Mouse (Mus musculus): Measurements from ENCODE around the gene Hormad2. TPM values are rescaled to one million over a fixed set of nuclear protein-coding genes. Genes with fewer than 3 reads are reported as not detected.
A peak's percentile ranks its signal among the peaks of the same experiment; 100 is the strongest.

Gene Hormad2
- polyA plus RNA-seq, 1 experiment from 2014 or later = 0.21 TPM

DNA sequence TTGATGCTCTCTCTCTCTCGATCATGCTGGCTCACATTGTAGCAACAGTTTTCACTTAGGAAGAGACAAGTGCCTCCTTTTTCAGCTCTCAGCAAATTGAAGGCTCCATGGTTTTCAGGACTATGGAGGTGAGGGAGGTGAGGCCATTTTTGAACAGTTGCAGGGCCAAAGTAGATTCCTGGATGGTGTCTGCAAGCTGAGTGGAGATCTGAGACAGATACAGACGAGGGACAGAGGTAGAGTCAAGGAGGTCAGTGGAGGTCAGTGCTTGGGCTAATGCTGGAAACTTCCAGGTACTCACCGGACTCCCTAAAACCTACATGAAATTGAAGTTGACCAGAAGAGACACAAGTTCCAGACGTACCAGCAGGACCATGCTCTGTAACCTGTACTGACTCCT, 128.7 kb downstream of the Hormad2 start:
- no peak overlapping the region for H3K4me3 ChIP-seq (ENCODE audit: low read depth, low read length)
- no peaks in the 10 kb centered on the region for H3K27me3 ChIP-seq (replicated peaks; ENCODE audit: control insufficient read depth, insufficient read depth, low read length)
- no peak overlapping the region for H3K9ac ChIP-seq (ENCODE audit: low read depth, low read length)
- no peaks in the 10 kb centered on the region for H3K36me3 ChIP-seq (ENCODE audit: control insufficient read depth, insufficient read depth)
- TF ChIP-seq CTCF (IDR thresholded peaks at IDR 0.05; ENCODE audit: low read depth) = no peak
- no peak for ATAC-seq
- no peak overlapping the region for H3K4me2 ChIP-seq (replicated peaks; ENCODE audit: low read depth)
- H3K4me1 ChIP-seq (replicated peaks; ENCODE audit: control insufficient read depth, insufficient read depth, low read length) = no peaks in the 10 kb centered on the region
- no peaks in the 10 kb centered on the region for H3K9me3 ChIP-seq (ENCODE audit: control insufficient read depth)
- WGBS = 75% methylated on average over 4 of the region's 4 CpGs
- no peak overlapping the region for H3K27ac ChIP-seq (ENCODE audit: low read depth, low read length)

DNA sequence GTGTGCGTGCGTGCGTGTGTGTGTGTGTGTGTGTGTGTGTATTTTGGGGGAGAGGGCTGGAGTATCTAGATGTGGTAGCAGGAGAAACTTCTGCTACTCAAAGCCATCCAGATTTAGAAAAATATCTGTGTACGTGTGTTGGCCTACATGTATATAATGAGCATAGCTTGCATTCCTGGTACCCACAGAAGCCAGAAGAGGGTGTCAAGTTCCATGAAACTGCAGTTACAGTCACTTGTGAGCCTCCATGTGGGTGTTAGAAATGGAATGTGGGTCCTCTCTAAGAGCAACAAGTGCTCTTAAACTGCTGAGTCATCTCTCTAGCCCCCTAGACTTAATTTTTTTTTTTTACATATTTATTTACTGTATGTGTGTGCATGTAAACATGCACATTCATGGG, 130.6 kb downstream of the Hormad2 start:
- Histone ChIP-seq H3K9ac (ENCODE audit: low read depth, low read length) (no peak overlapping the region), H3K27ac (ENCODE audit: low read depth, low read length) (no peak overlapping the region), H3K4me2 (replicated peaks; ENCODE audit: low read depth) (no peak overlapping the region), H3K36me3 (ENCODE audit: control insufficient read depth, insufficient read depth) (no peaks in the 10 kb centered on the region), H3K27me3 (replicated peaks; ENCODE audit: control insufficient read depth, insufficient read depth, low read length) (no peaks in the 10 kb centered on the region), H3K4me1 (replicated peaks; ENCODE audit: control insufficient read depth, insufficient read depth, low read length) (no peaks in the 10 kb centered on the region), H3K4me3 (ENCODE audit: low read depth, low read length) (no peak overlapping the region), H3K9me3 (ENCODE audit: control insufficient read depth) (no peaks in the 10 kb centered on the region)
- peak; percentile 13; the same call in 1 of the 2 replicates for TF ChIP-seq CTCF (IDR thresholded peaks at IDR 0.05; ENCODE audit: low read depth)
- 82% methylated on average over 4 of the region's 4 CpGs for WGBS
- no peak for ATAC-seq

DNA sequence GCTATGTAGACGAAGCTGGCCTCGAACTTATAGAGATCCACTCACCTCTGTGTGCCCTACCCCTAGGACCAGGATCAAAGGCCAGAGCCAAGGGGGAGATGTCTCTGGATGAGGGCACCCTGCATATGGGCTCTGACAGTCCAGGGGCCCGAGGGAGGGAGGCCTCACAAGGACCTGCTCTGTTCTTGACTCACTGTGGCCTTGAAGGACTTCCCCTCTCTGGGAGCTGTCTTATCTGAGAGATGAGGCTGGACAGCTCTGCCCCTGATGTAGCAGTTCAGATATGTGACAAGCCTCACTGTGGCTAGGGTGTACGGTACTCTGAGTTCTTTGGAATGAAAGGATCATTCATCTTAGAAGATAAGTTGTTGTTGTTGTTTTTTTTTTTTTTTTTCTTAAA, 131.3 kb downstream of the Hormad2 start:
- 87% methylated on average over 4 of the region's 4 CpGs for WGBS
- no peak overlapping the region for H3K4me3 ChIP-seq (ENCODE audit: low read depth, low read length)
- ATAC-seq = no peak
- no peak overlapping the region for H3K4me2 ChIP-seq (replicated peaks; ENCODE audit: low read depth)
- H3K27me3 ChIP-seq (replicated peaks; ENCODE audit: control insufficient read depth, insufficient read depth, low read length) = no peaks in the 10 kb centered on the region
- H3K9me3 ChIP-seq (ENCODE audit: control insufficient read depth) = no peaks in the 10 kb centered on the region
- no peaks in the 10 kb centered on the region for H3K4me1 ChIP-seq (replicated peaks; ENCODE audit: control insufficient read depth, insufficient read depth, low read length)
- no peak for TF ChIP-seq CTCF (IDR thresholded peaks at IDR 0.05; ENCODE audit: low read depth)
- no peak overlapping the region for H3K27ac ChIP-seq (ENCODE audit: low read depth, low read length)
- H3K36me3 ChIP-seq (ENCODE audit: control insufficient read depth, insufficient read depth) = no peaks in the 10 kb centered on the region
- no peak overlapping the region for H3K9ac ChIP-seq (ENCODE audit: low read depth, low read length)

DNA sequence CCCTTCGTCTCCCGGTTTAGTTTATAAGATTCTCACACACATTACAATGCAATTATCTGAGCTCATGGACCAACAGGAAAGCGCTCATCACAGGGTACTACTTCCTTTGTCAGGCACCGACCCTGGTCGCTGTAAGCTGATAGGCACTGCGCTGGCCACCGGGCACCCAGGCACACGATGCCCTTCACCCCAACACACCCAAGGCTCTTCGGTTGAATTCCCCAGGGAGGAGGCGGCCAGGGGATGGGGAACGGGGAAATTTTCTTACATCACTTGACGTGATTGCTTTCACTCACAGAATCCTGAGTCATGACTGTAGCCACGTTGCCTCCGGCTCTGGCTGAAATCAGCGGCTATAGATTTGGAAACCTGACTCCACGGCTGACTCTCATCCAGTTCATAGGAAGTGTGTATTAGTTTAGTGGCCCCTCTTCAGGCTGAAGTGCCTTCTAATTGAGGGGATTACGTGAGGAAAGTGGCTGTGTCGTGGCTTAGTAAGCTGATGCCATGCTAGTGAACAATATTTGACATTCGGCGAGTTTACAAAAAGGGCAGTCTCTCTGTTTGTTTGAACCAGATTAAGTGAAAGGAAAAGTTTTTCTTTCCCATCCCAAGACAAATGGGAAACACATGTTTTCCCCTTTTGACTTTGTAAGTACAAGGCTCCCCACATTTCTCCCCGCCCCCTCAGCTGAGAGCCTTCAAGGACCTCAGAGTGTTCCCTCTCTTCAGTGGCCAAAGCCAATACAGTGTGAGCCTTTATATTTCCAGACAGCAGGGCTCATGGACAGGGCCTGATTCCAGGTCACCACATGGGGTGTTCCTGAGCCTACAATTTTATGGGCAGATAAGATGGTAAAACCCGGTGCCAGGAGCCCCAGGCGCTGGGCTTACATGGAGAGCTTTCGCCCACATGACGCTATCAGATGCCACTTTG, 132.1 kb downstream of the Hormad2 start:
- 43% methylated on average over 25 of the region's 25 CpGs for WGBS
- no peaks in the 10 kb centered on the region for H3K9me3 ChIP-seq (ENCODE audit: control insufficient read depth)
- no peak overlapping the region for H3K9ac ChIP-seq (ENCODE audit: low read depth, low read length)
- TF ChIP-seq CTCF (IDR thresholded peaks at IDR 0.05; ENCODE audit: low read depth) = no peak
- 0 out of 2 replicates have a peak overlapping the region, but pooled peaks have one; percentile 13 for H3K4me2 ChIP-seq (replicated peaks; ENCODE audit: low read depth)
- no peaks in the 10 kb centered on the region for H3K36me3 ChIP-seq (ENCODE audit: control insufficient read depth, insufficient read depth)
- no peaks in the 10 kb centered on the region for H3K27me3 ChIP-seq (replicated peaks; ENCODE audit: control insufficient read depth, insufficient read depth, low read length)
- no peak overlapping the region for H3K4me3 ChIP-seq (ENCODE audit: low read depth, low read length)
- no peak for ATAC-seq
- no peak overlapping the region for H3K27ac ChIP-seq (ENCODE audit: low read depth, low read length)
- H3K4me1 ChIP-seq (replicated peaks; ENCODE audit: control insufficient read depth, insufficient read depth, low read length) = no peaks in the 10 kb centered on the region

DNA sequence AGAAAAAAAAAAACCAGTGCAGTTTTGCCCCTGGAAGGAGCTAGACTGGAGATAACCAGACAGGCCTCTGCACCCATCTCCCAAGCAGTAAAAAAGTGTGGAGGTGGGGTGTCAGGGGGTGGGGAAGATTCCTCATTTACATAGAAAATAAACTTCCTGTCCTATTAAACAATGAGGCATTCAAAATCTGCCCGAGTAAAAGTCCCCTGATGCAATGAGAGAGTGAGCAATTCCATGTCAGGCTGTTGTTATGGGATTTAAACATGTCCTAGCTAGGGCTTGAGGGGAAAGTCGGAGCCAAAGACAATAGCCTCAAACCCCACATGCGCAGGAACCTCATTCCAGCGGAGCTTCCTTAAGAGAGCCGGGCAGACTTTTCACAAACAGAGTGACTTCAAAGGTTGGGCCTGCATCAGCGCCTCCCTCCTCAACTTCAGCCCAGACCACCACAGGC, 132.8 kb downstream of the Hormad2 start:
- no peaks in the 10 kb centered on the region for H3K27me3 ChIP-seq (replicated peaks; ENCODE audit: control insufficient read depth, insufficient read depth, low read length)
- no peak for ATAC-seq
- H3K4me3 ChIP-seq (ENCODE audit: low read depth, low read length) = no peak overlapping the region
- 0 out of 2 replicates have a peak overlapping the region, but pooled peaks have one; percentile 13 for H3K4me2 ChIP-seq (replicated peaks; ENCODE audit: low read depth)
- H3K36me3 ChIP-seq (ENCODE audit: control insufficient read depth, insufficient read depth) = no peaks in the 10 kb centered on the region
- TF ChIP-seq CTCF (IDR thresholded peaks at IDR 0.05; ENCODE audit: low read depth) = no peak
- H3K9ac ChIP-seq (ENCODE audit: low read depth, low read length) = no peak overlapping the region
- H3K4me1 ChIP-seq (replicated peaks; ENCODE audit: control insufficient read depth, insufficient read depth, low read length) = no peaks in the 10 kb centered on the region
- no peak overlapping the region for H3K27ac ChIP-seq (ENCODE audit: low read depth, low read length)
- 26% methylated on average over 6 of the region's 6 CpGs for WGBS
- no peaks in the 10 kb centered on the region for H3K9me3 ChIP-seq (ENCODE audit: control insufficient read depth)

DNA sequence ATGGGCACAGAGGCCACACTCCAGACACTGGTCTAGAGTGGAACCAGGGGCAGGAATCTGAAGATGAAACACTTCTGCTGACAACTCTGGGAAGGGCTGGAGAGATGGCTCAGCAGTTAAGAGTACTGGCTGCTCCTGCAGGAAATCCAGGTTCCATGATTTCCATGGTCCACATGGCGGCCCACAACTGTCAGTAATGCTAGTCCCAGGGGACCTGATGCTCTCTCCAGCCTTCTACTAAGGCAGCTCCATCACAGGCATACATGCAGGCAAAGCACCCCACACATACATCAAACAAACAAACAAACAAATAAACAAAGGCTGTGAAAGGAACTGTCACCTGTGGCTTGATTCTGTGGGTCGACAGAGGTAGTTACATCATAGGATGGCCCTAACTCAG, 134.8 kb downstream of the Hormad2 start:
- Histone ChIP-seq H3K9me3 (ENCODE audit: control insufficient read depth) (no peaks in the 10 kb centered on the region), H3K27me3 (replicated peaks; ENCODE audit: control insufficient read depth, insufficient read depth, low read length) (no peaks in the 10 kb centered on the region), H3K4me2 (replicated peaks; ENCODE audit: low read depth) (no peak overlapping the region), H3K27ac (ENCODE audit: low read depth, low read length) (no peak overlapping the region), H3K4me3 (ENCODE audit: low read depth, low read length) (no peak overlapping the region), H3K9ac (ENCODE audit: low read depth, low read length) (no peak overlapping the region), H3K4me1 (replicated peaks; ENCODE audit: control insufficient read depth, insufficient read depth, low read length) (no peaks in the 10 kb centered on the region), H3K36me3 (ENCODE audit: control insufficient read depth, insufficient read depth) (no peaks in the 10 kb centered on the region)
- TF ChIP-seq CTCF (IDR thresholded peaks at IDR 0.05; ENCODE audit: low read depth) = no peak
- no peak for ATAC-seq
- 81% methylated on average over 2 of the region's 2 CpGs for WGBS

All from intestine, postnatal 0 days (tissue).